Mouse (Mus musculus) limb, embryonic 11.5 days (tissue): ENCODE data around the gene Guca2a. TPM values are rescaled to one million over a fixed set of nuclear protein-coding genes. Genes with fewer than 3 reads are reported as not detected.
A peak's percentile ranks its signal among the peaks of the same experiment; 100 is the strongest.
"Not testable (repeated sequence)": the region's sequence is repeated elsewhere in the genome, so short reads cannot be mapped to it uniquely, and the experiment has no call there.

Experiments
- ATAC-seq: fragments of 200-750 bp; cut with Nextera tagmentation; 2 replicates; pipeline ENCODE4 v1.8.0; 2017; ENCODE audit warnings: low read depth; ENCODE audit not compliant: insufficient number of reproducible peaks, low FRiP score, low TSS enrichment
- DNase-seq: peaks from one replicate; pipeline ENCODE4 v3.0.0-alpha.2; 2015; ENCODE audit warnings: low spot score
- H3K27ac ChIP-seq: fragments of 300-500 bp; sonication (generic); replicated peaks from 2 replicates; pipeline ENCODE4 v1.5.1; 2014; ENCODE audit warnings: low read depth, mild to moderate bottlenecking, low read length
- H3K27me3 ChIP-seq: fragments of 300-500 bp; sonication (generic); 2 replicates; pipeline ENCODE4 v1.6.1; 2014; ENCODE audit warnings: mild to moderate bottlenecking, low read length, mixed read lengths; ENCODE audit not compliant: control insufficient read depth, insufficient read depth
- H3K36me3 ChIP-seq: fragments of 300-500 bp; sonication (generic); 2 replicates; pipeline ENCODE4 v1.6.1; 2014; ENCODE audit warnings: mild to moderate bottlenecking, low read length, moderate library complexity, mixed read lengths; ENCODE audit not compliant: control insufficient read depth, insufficient read depth
- H3K4me1 ChIP-seq: fragments of 300-500 bp; sonication (generic); 2 replicates; pipeline ENCODE4 v1.6.1; 2014; ENCODE audit warnings: low read length, mixed read lengths; ENCODE audit not compliant: control insufficient read depth, insufficient read depth
- H3K4me2 ChIP-seq: fragments of 300-500 bp; sonication (generic); 2 replicates; pipeline ENCODE4 v1.6.1; 2014; ENCODE audit warnings: low read depth, mild to moderate bottlenecking, moderate library complexity; ENCODE audit not compliant: severe bottlenecking
- H3K4me3 ChIP-seq: fragments of 300-500 bp; sonication (generic); 2 replicates; pipeline ENCODE4 v1.5.1; 2014; ENCODE audit warnings: low read depth, low read length
- H3K9ac ChIP-seq: fragments of 300-500 bp; sonication (generic); 2 replicates; pipeline ENCODE4 v1.6.1; 2014; ENCODE audit warnings: mild to moderate bottlenecking, low read length
- H3K9me3 ChIP-seq: fragments of 300-500 bp; sonication (generic); 2 replicates; pipeline ENCODE4 v1.6.1; 2016; ENCODE audit warnings: low read length; ENCODE audit not compliant: control insufficient read depth
- WGBS: fragments of 180-500 bp; shearing (Covaris S2); extraction: QIAGEN DNeasy Blood & Tissue Kit; methylation state at CpG from one replicate; pipeline ENCODE4 v1.1.7; 2014; 5-methylcytosine and 5-hydroxymethylcytosine counted together
- polyA plus RNA-seq: library from polyadenylated mRNA; unstranded; fragments of >200 nt; fragmentation: Nextera tagmentation; extraction: Ambion mirVana; gene quantifications from 2 replicates; pipeline ENCODE4 v1.2.1, GENCODE M21; 2014

The Guca2a gene
- polyA plus RNA-seq, 1 experiment from 2014 or later, result not detected

DNA sequence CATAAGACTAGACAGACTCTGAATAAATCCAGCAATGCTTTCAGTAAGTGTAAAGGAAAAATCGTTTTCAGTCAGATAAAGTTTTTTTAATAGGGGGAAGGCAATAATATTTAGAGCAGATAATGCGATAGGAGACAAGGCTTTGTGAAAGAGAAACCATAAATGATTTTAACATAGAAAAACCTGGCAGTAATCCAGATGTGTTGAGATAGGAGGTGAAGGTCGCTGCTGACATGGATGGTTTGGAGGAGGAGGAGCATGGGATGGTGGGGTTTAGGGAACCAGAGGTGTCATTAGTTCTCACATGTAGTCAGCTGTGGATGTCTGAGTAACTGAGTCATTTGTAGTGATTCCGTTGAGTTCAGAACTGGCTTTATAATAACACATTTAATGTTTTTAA is 22.8 kb upstream of the Guca2a start:
- Histone ChIP-seq H3K9ac (no peak overlapping the region), H3K9me3 (no peaks in the 10 kb centered on the region), H3K27me3 (no peaks in the 10 kb centered on the region), H3K36me3 (no peaks in the 10 kb centered on the region), H3K4me2 (no peak overlapping the region), H3K4me1 (peaks cover under 1% of the 10 kb centered on the region), H3K27ac (no peak overlapping the region), H3K4me3 (no peak overlapping the region)
- no peak for ATAC-seq
- 88% methylated on average over 4 of the region's 4 CpGs for WGBS
- no peak for DNase-seq

GRCm38 (mm10) chr4:119626081-119626645 is 11.3 kb upstream of the Guca2a start:
- H3K9me3 ChIP-seq, result no peaks in the 10 kb centered on the region
- ATAC-seq, result no peak
- no peak overlapping the region for H3K4me2 ChIP-seq
- no peak overlapping the region for H3K27ac ChIP-seq
- WGBS, result 84% methylated on average over 7 of the region's 7 CpGs
- H3K4me1 ChIP-seq, result no peaks in the 10 kb centered on the region
- DNase-seq, result no peak
- H3K9ac ChIP-seq, result no peak overlapping the region
- H3K4me3 ChIP-seq, result no peak overlapping the region
- H3K27me3 ChIP-seq, result no peaks in the 10 kb centered on the region
- no peaks in the 10 kb centered on the region; the same call in 1 of the 2 replicates for H3K36me3 ChIP-seq

DNA sequence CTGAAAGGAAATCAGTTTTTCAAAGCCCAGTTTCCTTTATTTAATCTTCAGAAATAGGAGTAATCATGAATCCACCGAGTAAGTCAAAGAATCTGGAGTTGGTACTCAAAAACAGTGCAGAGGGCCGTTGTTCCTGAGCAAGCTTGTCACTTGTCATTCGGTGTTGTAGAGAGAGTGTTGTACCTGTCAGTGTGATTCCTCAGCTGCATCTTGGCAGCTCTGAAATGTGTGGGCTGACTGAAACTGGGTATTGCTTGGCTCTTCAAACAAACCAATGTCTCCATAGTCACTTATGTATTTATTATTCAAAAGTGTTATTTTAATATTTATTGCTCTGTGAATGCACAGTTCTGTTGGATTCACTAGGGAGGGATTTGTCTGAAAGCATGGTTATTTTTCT is 10.6 kb upstream of the Guca2a start:
- Histone ChIP-seq H3K27me3 (no peaks in the 10 kb centered on the region), H3K4me2 (no peak overlapping the region), H3K36me3 (no peaks in the 10 kb centered on the region; the same call in 1 of the 2 replicates), H3K9me3 (no peaks in the 10 kb centered on the region), H3K4me1 (no peaks in the 10 kb centered on the region), H3K27ac (no peak overlapping the region), H3K4me3 (no peak overlapping the region), H3K9ac (no peak overlapping the region)
- no peak for ATAC-seq
- DNase-seq, result no peak
- WGBS, result 88% methylated on average over 3 of the region's 3 CpGs

GRCm38 (mm10) chr4:119627317-119627716 is 10.2 kb upstream of the Guca2a start:
- H3K27me3 ChIP-seq, result no peaks in the 10 kb centered on the region
- 88% methylated on average over 4 of the region's 4 CpGs for WGBS
- H3K27ac ChIP-seq, result no peak overlapping the region
- H3K36me3 ChIP-seq, result no peaks in the 10 kb centered on the region; the same call in 1 of the 2 replicates
- ATAC-seq (no peak), DNase-seq (no peak)
- no peaks in the 10 kb centered on the region for H3K9me3 ChIP-seq
- no peak overlapping the region for H3K9ac ChIP-seq
- no peak overlapping the region for H3K4me3 ChIP-seq
- H3K4me1 ChIP-seq, result no peaks in the 10 kb centered on the region
- no peak overlapping the region for H3K4me2 ChIP-seq

DNA sequence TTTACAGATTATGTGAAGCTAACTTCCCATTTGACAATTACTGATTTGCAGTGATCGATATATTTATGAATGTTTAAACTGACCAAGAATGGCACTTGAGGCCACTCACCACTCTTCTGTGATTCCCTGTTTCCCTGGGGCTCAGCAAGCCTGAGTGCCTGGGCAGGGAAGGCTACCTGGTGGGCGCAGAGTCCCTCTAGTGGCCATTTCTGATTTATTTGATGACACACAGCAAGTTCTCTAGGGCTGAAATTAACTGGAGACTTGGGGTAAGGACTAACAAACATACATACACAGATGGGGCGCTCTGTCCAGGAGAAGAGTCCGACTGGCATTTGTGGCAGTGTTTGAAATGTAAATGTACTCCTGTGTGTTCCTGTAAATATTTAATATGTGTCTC is 9.1 kb upstream of the Guca2a start:
- not testable (repeated sequence) for H3K9me3 ChIP-seq, DNase-seq, H3K4me1 ChIP-seq, ATAC-seq, H3K4me2 ChIP-seq, H3K27me3 ChIP-seq, H3K4me3 ChIP-seq, H3K36me3 ChIP-seq, H3K9ac ChIP-seq, H3K27ac ChIP-seq
- WGBS, result 92% methylated on average over 3 of the region's 4 CpGs

GRCm38 (mm10) chr4:119631115-119631919 is 6.2 kb upstream of the Guca2a start:
- Histone ChIP-seq H3K9me3 (no peaks in the 10 kb centered on the region), H3K27ac (no peak overlapping the region), H3K27me3 (no peaks in the 10 kb centered on the region), H3K4me1 (0 out of 2 replicates have a peak, but pooled peaks cover 3% of the 10 kb centered on the region), H3K9ac (no peak overlapping the region), H3K4me2 (no peak overlapping the region), H3K36me3 (no peaks in the 10 kb centered on the region; the same call in 1 of the 2 replicates), H3K4me3 (no peak overlapping the region)
- WGBS, result 56% methylated on average over 11 of the region's 11 CpGs
- no peak for DNase-seq
- ATAC-seq, result peak; percentile 32; the same call in 1 of the 2 replicates

GRCm38 (mm10) chr4:119632721-119633120 is 4.8 kb upstream of the Guca2a start:
- WGBS, result 70% methylated on average over 7 of the region's 7 CpGs
- DNase-seq (no peak), ATAC-seq (no peak)
- Histone ChIP-seq H3K27me3 (no peaks in the 10 kb centered on the region), H3K4me3 (no peak overlapping the region), H3K36me3 (no peaks in the 10 kb centered on the region; the same call in 1 of the 2 replicates), H3K27ac (no peak overlapping the region), H3K9me3 (no peaks in the 10 kb centered on the region), H3K4me2 (no peak overlapping the region), H3K4me1 (0 out of 2 replicates have a peak, but pooled peaks cover 3% of the 10 kb centered on the region), H3K9ac (no peak overlapping the region)

GRCm38 (mm10) chr4:119633342-119633741 is 4.2 kb upstream of the Guca2a start:
- Histone ChIP-seq H3K27ac (no peak overlapping the region), H3K4me2 (no peak overlapping the region), H3K9me3 (no peaks in the 10 kb centered on the region), H3K9ac (no peak overlapping the region), H3K36me3 (no peaks in the 10 kb centered on the region; the same call in 1 of the 2 replicates), H3K27me3 (no peaks in the 10 kb centered on the region), H3K4me3 (no peak overlapping the region), H3K4me1 (0 out of 2 replicates have a peak, but pooled peaks cover 3% of the 10 kb centered on the region)
- no peak for DNase-seq
- ATAC-seq, result no peak
- WGBS, result 67% methylated on average over 7 of the region's 7 CpGs
